Mouse (Mus musculus) liver, embryonic 16.5 days (tissue): ENCODE results near the gene Gstm7. TPM values are rescaled to one million over a fixed set of nuclear protein-coding genes. Genes with fewer than 3 reads are reported as not detected.

Experiments used
- polyA plus RNA-seq: library from polyadenylated mRNA; unstranded; fragments of >200 nt; fragmentation: Nextera tagmentation; extraction: Ambion mirVana; gene quantifications from 2 replicates; pipeline ENCODE4 v1.2.1, GENCODE M21; 2015

Gene Gstm7
- polyA plus RNA-seq, 1 experiment from 2014 or later, result 52.6 TPM

Other genes with a start within 250 kb of the Gstm7 start
- gene Ahcyl1, start 235.3 kb downstream of the Gstm7 start, polyA plus RNA-seq, result 23.7 and 24.8 TPM in 2 replicates
- 6.0 and 7.9 TPM in 2 replicates for gene Csf1, start 171.3 kb downstream of the Gstm7 start, polyA plus RNA-seq
- gene Eps8l3, start 54.6 kb downstream of the Gstm7 start, polyA plus RNA-seq, result 0.05 and 1.9 TPM in 2 replicates
- gene Gstm5, start 36.0 kb downstream of the Gstm7 start, polyA plus RNA-seq, result 170 and 181 TPM in 2 replicates
- gene Gstm6, start 11.9 kb upstream of the Gstm7 start, polyA plus RNA-seq, result 19.1 and 21.3 TPM in 2 replicates
- 13.9 and 16.3 TPM in 2 replicates for gene Gstm3, start 37.5 kb upstream of the Gstm7 start, polyA plus RNA-seq
- gene Gstm2, start 54.6 kb upstream of the Gstm7 start, polyA plus RNA-seq, result 6.9 and 10.4 TPM in 2 replicates
- 376 and 435 TPM in 2 replicates for gene Gstm1, start 86.2 kb upstream of the Gstm7 start, polyA plus RNA-seq
- gene Gstm4, start 113.1 kb upstream of the Gstm7 start, polyA plus RNA-seq, result 16.8 and 17.0 TPM in 2 replicates
- gene Ampd2, start 154.8 kb upstream of the Gstm7 start, polyA plus RNA-seq, result 76.4 and 79.6 TPM in 2 replicates
- gene Gnat2, start 161.0 kb upstream of the Gstm7 start, polyA plus RNA-seq, result 3.8 and 4.1 TPM in 2 replicates
- 69.9 and 73.7 TPM in 2 replicates for gene Gnai3, start 214.3 kb upstream of the Gstm7 start, polyA plus RNA-seq
- gene Gpr61, start 223.1 kb upstream of the Gstm7 start, polyA plus RNA-seq, result 0.02 TPM in 1 of 2 replicates, not detected in the other